Mouse (Mus musculus) liver, postnatal 0 days (tissue): ENCODE measurements around the gene Snx9.

Experiments
- CTCF ChIP-seq: sonication (generic); IDR thresholded peaks from 2 replicates; pipeline ENCODE4 v1.5.1; 2016; ENCODE audit warnings: antibody characterized with exemption, low read depth
- EP300 ChIP-seq: IDR thresholded peaks from 2 replicates; pipeline ENCODE4 v1.6.1; 2016; ENCODE audit warnings: antibody characterized with exemption, low read depth, mild to moderate bottlenecking

DNA sequence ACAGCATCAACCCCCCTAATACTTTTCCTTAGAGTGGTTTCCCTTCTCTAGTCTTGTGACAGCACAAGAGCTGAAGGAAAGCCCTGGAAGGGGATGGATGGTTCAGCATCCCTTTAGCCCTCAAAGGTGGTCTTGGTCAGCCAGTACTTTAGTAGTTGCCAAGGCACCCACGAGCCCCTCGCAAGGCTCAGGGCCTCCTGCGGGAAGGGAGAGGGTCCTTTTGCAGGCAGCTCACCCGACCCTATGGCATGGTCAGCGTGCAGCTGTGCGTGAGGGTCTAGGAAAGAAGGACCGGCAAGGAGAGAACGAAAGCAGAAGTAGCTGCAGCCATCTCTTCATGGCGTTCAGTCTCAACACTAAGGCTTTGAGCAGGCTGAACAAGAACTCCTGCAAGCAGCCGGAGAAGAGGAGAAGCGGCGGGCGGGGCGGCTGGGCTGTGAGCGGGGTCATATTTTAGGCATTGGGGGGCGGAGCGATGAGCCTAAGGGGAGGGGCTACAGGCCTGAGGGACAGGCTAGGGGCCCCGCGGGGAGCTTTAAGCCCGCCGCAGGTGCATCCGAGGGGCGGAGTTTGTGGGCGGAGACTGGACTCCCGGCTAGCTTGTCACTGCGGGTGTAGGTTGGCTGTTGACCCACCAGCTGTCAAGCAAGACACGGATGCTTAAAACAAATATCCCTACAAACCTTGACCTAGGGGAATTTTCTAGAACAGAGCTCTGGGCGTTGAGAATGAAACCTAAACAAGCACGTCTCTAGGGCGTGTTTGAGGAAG is 93.6 kb downstream of the Snx9 start:
- no peak for TF ChIP-seq CTCF
- no peak for TF ChIP-seq EP300
